Mouse (Mus musculus) G1E (cell line): ENCODE data around the gene St7. TPM values are rescaled to one million over a fixed set of nuclear protein-coding genes. Genes with fewer than 3 reads are reported as not detected.

Source experiments
- ATAC-seq: 2 replicates; pipeline ENCODE4 v1.8.0; 2016; ENCODE audit warnings: mild to moderate bottlenecking; ENCODE audit not compliant: insufficient number of reproducible peaks, poor library complexity, low FRiP score, severe bottlenecking; ENCODE audit errors: extremely low read depth
- DNase-seq: peaks from one replicate; pipeline ENCODE4 v3.0.0; 2012; ENCODE audit warnings: low spot score
- H3K27me3 ChIP-seq: 2 replicates; pipeline ENCODE4 v1.6.1; 2012; ENCODE audit warnings: mild to moderate bottlenecking, low read length, inconsistent platforms; ENCODE audit not compliant: insufficient read depth
- H3K36me3 ChIP-seq: replicated peaks from 2 replicates; pipeline ENCODE3; 2012; ENCODE audit warnings: mild to moderate bottlenecking, inconsistent platforms
- H3K4me1 ChIP-seq: 2 replicates; pipeline ENCODE4 v1.6.1; 2012; ENCODE audit warnings: low read depth, low read length, inconsistent platforms, mixed read lengths; ENCODE audit not compliant: insufficient read depth
- H3K4me3 ChIP-seq: 2 replicates; pipeline ENCODE4 v1.5.1; 2012; ENCODE audit warnings: low read depth, mild to moderate bottlenecking, inconsistent platforms, low read length, moderate library complexity, mixed read lengths
- H3K9me3 ChIP-seq: replicated peaks from 2 replicates; pipeline ENCODE4 v1.6.1; 2012; ENCODE audit warnings: inconsistent platforms
- CTCF ChIP-seq: IDR thresholded peaks from 2 replicates; pipeline ENCODE4 v1.5.1; 2012; ENCODE audit warnings: low read depth, low read length, inconsistent platforms, mixed read lengths
- GATA1 ChIP-seq: IDR thresholded peaks from 2 replicates; pipeline ENCODE4 v1.6.1; 2012; ENCODE audit warnings: borderline replicate concordance, low read length, inconsistent platforms, mixed read lengths
- GATA2 ChIP-seq: IDR thresholded peaks from 2 replicates; pipeline ENCODE4 v1.6.1; 2012; ENCODE audit warnings: low read depth, low read length, inconsistent platforms, borderline replicate concordance
- POLR2AphosphoS5 ChIP-seq: IDR thresholded peaks from 2 replicates; pipeline ENCODE4 v1.6.1; 2012; ENCODE audit warnings: low read depth, low read length, inconsistent platforms; ENCODE audit not compliant: insufficient replicate concordance
- TAL1 ChIP-seq: conservative IDR thresholded peaks from 2 replicates; pipeline ENCODE4 v1.6.1; 2012; ENCODE audit warnings: low read depth, low read length, inconsistent platforms, mixed read lengths
- polyA plus RNA-seq: library from polyadenylated mRNA; stranded (reverse); fragments of >175 nt; gene quantifications from 2 replicates; pipeline ENCODE4 v1.2.3, GENCODE M21; 2012
- total RNA-seq, 2 experiments: library from RNA; stranded (forward) in 1 of 2; stranded (reverse) in 1 of 2; fragments of 200-1000 nt in 1 of 2; fragments of >200 nt in 1 of 2; fragmentation: Nextera tagmentation in 1 of 2; gene quantifications; 2 replicates each; pipeline ENCODE4 v1.2.3; 2014 to 2017

The St7 gene
- total and polyA plus RNA-seq, 3 experiments, result 4.7 to 155 (median 84.7) TPM

DNA sequence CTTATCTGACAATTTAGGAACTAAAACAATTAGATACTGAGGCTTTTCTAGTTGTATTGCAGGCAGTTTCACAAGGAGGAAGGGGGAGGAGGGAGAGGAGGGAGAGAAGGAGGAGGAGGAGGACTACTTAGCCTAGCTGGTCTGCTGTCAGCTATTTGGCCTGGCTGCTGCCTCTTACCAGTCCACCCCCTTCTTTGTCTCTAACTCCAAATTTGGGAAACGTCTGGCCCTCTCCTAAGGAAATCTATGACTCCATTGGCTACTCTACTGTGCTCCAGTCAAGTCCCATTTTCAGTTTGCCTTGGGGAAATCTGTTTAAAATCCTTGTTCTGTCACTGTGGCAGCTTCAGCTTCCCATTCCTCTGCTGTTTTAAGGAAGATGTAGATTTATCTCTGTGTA lies 175.1 kb downstream of the St7 start:
- ATAC-seq, result no peak
- peaks cover 88% of the 10 kb centered on the region for H3K36me3 ChIP-seq
- 0 out of 2 replicates have a peak, but pooled peaks cover 3% of the 10 kb centered on the region for H3K4me1 ChIP-seq
- H3K27me3 ChIP-seq, result no peaks in the 10 kb centered on the region
- H3K9me3 ChIP-seq, result no peaks in the 10 kb centered on the region
- DNase-seq, result no peak
- H3K4me3 ChIP-seq, result no peak overlapping the region
- TF ChIP-seq GATA2, result no peak
- no peak for TF ChIP-seq CTCF
- no peak for TF ChIP-seq TAL1
- no peak for TF ChIP-seq POLR2AphosphoS5
- no peak for TF ChIP-seq GATA1

DNA sequence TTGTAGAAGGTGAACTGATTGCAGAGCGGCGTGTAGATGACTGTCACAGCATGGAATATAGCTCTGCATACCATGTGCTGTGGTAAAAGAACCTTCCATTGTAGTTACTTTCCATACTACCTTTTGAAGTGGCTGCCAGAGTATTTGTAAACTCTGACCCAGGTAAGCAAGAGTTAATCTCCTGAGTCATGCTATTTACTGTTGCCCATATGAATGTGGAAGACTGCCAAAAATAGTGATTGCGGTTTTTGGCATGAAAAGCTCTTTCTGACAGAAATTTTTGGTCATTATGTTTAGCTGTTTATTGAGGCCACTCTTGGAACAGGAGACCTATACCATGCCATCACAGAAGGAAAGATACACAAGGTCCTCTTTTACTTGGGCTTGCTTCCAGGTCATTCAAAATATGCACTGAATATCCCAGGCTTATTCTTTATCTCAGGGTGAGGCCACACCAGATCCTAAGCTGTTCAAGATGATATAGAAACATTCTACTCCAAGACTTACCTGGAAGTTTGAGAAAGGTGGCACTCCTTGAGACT lies 179.2 kb downstream of the St7 start:
- H3K4me3 ChIP-seq, result no peak overlapping the region
- no peak for TF ChIP-seq POLR2AphosphoS5
- H3K36me3 ChIP-seq, result peaks cover 88% of the 10 kb centered on the region
- peaks cover 4% of the 10 kb centered on the region; the same call in 1 of the 2 replicates for H3K4me1 ChIP-seq
- DNase-seq, result no peak
- H3K9me3 ChIP-seq, result no peaks in the 10 kb centered on the region
- no peak for ATAC-seq
- no peaks in the 10 kb centered on the region for H3K27me3 ChIP-seq

DNA sequence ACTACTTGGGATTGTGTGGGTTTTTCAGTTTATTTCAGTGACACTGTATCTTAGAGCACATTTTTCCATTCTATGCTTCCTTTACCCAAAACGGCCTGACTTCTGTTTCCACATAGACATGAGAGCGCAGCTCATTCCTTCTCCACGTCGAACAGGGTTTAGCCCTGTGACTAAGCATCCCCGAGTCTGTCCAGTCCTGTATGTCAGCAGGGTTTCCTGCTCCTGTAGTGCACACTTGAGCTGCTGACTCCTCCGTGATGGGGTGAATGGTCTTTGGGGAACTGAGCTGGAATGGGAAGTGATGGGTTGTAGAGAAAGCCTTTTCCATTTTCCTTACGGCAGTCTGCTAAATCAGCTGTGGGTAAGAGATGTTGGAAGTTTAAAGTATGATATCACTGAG lies 182.9 kb downstream of the St7 start:
- no peak overlapping the region for H3K4me3 ChIP-seq
- H3K36me3 ChIP-seq, result peaks cover 87% of the 10 kb centered on the region
- peaks cover 5% of the 10 kb centered on the region; the same call in 1 of the 2 replicates for H3K4me1 ChIP-seq
- no peak for TF ChIP-seq GATA2
- no peak for TF ChIP-seq POLR2AphosphoS5
- TF ChIP-seq TAL1, result no peak
- no peak for TF ChIP-seq CTCF
- TF ChIP-seq GATA1, result no peak
- H3K27me3 ChIP-seq, result no peaks in the 10 kb centered on the region
- no peak for DNase-seq
- no peaks in the 10 kb centered on the region for H3K9me3 ChIP-seq
- ATAC-seq, result no peak

DNA sequence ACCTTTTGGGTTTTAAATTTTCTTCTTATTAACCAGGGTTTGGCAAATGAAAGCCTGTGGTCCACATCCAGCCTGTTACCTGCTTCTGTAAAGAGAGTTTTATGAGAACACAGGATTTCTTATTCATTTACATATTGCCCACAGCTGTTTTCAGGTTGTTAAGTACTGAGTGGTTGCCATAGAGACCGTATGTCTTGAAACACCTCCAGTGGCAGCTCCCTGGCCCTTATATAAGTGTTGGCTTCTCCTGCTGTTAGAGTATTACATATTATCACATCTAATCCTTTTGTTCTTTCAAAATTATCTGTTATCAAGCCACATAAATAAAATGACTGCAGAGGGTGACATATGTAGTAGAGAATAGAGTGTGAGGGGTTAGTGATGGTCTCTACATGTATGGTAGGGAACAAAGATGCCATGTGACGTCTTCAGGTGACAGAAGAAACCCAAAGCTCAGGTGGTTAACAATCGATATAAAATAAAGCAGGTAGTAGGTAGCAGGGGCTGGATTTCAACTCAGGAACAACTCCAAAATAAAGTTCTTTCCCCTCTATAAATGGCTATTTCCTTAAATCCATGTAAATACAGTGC lies 183.4 kb downstream of the St7 start:
- Histone ChIP-seq H3K9me3 (no peaks in the 10 kb centered on the region), H3K4me1 (peaks cover 5% of the 10 kb centered on the region; the same call in 1 of the 2 replicates), H3K27me3 (no peaks in the 10 kb centered on the region), H3K36me3 (peaks cover 85% of the 10 kb centered on the region), H3K4me3 (no peak overlapping the region)
- ATAC-seq (no peak), DNase-seq (no peak)
- no peak for TF ChIP-seq GATA1
- no peak for TF ChIP-seq GATA2

DNA sequence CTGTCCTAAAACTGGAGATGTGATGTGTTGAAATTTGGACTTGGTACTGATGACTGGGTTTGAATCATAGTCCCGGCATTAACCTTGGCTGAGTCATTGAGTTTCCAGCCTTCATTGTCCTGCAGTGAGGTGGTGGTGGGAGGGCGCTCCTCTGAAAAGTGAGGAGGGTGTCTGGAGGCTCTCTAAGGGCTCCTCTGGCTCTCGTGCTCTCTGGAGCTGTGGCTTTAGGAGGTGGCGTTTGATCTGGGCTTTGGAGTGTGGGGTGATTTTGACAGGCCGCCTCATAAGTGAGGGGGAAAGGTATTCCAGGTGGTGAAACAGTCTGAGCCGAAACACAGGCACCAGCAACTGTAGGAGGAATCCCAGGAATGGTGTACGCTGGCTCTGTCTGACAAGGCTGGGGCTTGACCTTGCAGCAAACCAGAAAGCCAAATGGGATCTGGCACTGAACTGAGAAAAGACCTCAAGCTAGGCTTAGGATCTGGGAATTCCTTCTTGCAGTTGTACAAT lies 184.0 kb downstream of the St7 start:
- Histone ChIP-seq H3K9me3 (no peaks in the 10 kb centered on the region), H3K4me3 (no peak overlapping the region), H3K36me3 (peaks cover 82% of the 10 kb centered on the region), H3K4me1 (peaks cover 2% of the 10 kb centered on the region; the same call in 1 of the 2 replicates), H3K27me3 (no peaks in the 10 kb centered on the region)
- no peak for ATAC-seq
- TF ChIP-seq GATA2 (no peak), CTCF (no peak)
- DNase-seq, result no peak

DNA sequence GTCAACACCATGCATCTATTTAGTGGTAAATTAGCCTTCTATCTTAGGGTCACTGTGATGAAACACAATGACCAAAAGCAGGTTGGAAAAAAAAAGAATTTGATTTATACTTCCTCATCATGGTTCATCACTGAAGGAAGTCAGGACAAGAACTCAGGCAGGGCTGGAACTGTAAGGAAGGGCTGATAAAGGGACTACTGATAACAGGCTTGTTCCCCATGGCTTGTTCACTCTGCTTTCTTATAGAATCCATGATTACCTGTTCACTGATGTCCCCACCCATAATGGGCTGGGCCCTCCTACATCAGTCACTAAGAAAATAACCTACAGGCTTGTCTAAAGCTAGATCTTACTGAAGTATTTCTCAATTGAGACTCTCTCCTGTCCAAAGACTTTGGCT lies 190.2 kb downstream of the St7 start:
- Histone ChIP-seq H3K27me3 (no peaks in the 10 kb centered on the region), H3K9me3 (no peaks in the 10 kb centered on the region), H3K36me3 (peaks cover 69% of the 10 kb centered on the region), H3K4me3 (no peak overlapping the region), H3K4me1 (no peaks in the 10 kb centered on the region)
- no peak for ATAC-seq
- DNase-seq, result no peak
- no peak for TF ChIP-seq POLR2AphosphoS5
- no peak for TF ChIP-seq GATA2
- no peak for TF ChIP-seq GATA1
- no peak for TF ChIP-seq CTCF
- TF ChIP-seq TAL1, result no peak

DNA sequence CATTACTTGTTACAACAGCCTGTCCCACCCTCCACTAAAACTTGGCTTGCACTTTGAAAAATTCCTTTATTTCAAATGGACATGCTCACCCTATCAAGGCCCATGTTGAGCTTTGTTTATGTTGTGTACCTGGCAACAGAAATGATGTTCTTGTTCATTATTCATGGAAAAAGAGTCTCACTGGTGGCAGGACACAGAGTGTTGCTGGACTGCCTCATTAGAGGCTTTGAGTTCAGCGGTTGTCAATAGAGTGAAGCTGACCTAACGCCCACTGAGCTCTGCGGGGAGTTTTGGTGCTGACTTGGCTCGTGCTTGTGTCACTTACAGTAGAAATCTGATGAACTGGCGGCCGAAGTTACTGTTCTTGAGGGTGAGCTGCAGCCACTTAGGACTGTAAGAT lies 195.0 kb downstream of the St7 start:
- ATAC-seq, result no peak
- H3K36me3 ChIP-seq, result peaks cover 65% of the 10 kb centered on the region
- H3K27me3 ChIP-seq, result no peaks in the 10 kb centered on the region
- no peaks in the 10 kb centered on the region for H3K4me1 ChIP-seq
- H3K4me3 ChIP-seq, result no peak overlapping the region
- DNase-seq, result no peak
- no peaks in the 10 kb centered on the region for H3K9me3 ChIP-seq
- TF ChIP-seq GATA2 (no peak), CTCF (no peak), GATA1 (no peak), POLR2AphosphoS5 (no peak), TAL1 (no peak)
